Mouse (Mus musculus): ENCODE data around the gene Lce1a1.

- TF ChIP-seq CTCF (IDR thresholded peaks at IDR 0.05; ENCODE audit: control insufficient read depth, insufficient read depth, low read length) (no peak), POLR2A (IDR thresholded peaks at IDR 0.05; ENCODE audit: borderline replicate concordance, control insufficient read depth, low read depth, low read length) (no peak)
Measured at GRCm38 (mm10) chr3:92638653-92638991, 9.5 kb downstream of the Lce1a1 start.

Data from bone marrow, adult 2 months (tissue).